Mouse (Mus musculus) forebrain, embryonic 12.5 days (tissue): Measurements from ENCODE around the gene Enpp4. TPM values are rescaled to one million over a fixed set of nuclear protein-coding genes. Genes with fewer than 3 reads are reported as not detected.

Source experiments
- ATAC-seq: fragments of 200-750 bp; cut with Nextera tagmentation; 2 replicates; pipeline ENCODE4 v1.8.0; 2017; ENCODE audit warnings: moderate TSS enrichment; ENCODE audit not compliant: low FRiP score
- H3K27ac ChIP-seq: fragments of 300-500 bp; sonication (generic); 2 replicates; pipeline ENCODE4 v1.5.1; 2016; ENCODE audit warnings: mild to moderate bottlenecking
- H3K27me3 ChIP-seq: fragments of 300-500 bp; sonication (generic); 2 replicates; pipeline ENCODE4 v1.6.1; 2016; ENCODE audit warnings: mild to moderate bottlenecking
- H3K36me3 ChIP-seq: fragments of 300-500 bp; sonication (generic); replicated peaks from 2 replicates; pipeline ENCODE4 v1.6.1; 2016; ENCODE audit warnings: mild to moderate bottlenecking
- H3K4me1 ChIP-seq: fragments of 300-500 bp; sonication (generic); 2 replicates; pipeline ENCODE4 v1.6.1; 2016
- H3K4me2 ChIP-seq: fragments of 300-500 bp; sonication (generic); 2 replicates; pipeline ENCODE4 v1.6.1; 2016; ENCODE audit warnings: mild to moderate bottlenecking, moderate library complexity
- H3K4me3 ChIP-seq: fragments of 300-500 bp; sonication (generic); replicated peaks from 2 replicates; pipeline ENCODE4 v1.5.1; 2016; ENCODE audit warnings: mild to moderate bottlenecking
- H3K9ac ChIP-seq: fragments of 300-500 bp; sonication (generic); 2 replicates; pipeline ENCODE4 v1.6.1; 2016; ENCODE audit warnings: mild to moderate bottlenecking
- H3K9me3 ChIP-seq: fragments of 300-500 bp; sonication (generic); 2 replicates; pipeline ENCODE4 v1.6.1; 2016
- WGBS: fragments of 180-500 bp; shearing (Covaris S2); methylation state at CpG from one replicate; pipeline ENCODE4 v1.1.7; 2016; 5-methylcytosine and 5-hydroxymethylcytosine counted together
- polyA plus RNA-seq: library from polyadenylated mRNA; unstranded; fragments of >200 nt; fragmentation: Nextera tagmentation; extraction: Ambion mirVana; gene quantifications from 2 replicates; pipeline ENCODE4 v1.2.1, GENCODE M21; 2016

Enpp4 gene
- polyA plus RNA-seq, 1 experiment from 2014 or later = 4.3 TPM

DNA sequence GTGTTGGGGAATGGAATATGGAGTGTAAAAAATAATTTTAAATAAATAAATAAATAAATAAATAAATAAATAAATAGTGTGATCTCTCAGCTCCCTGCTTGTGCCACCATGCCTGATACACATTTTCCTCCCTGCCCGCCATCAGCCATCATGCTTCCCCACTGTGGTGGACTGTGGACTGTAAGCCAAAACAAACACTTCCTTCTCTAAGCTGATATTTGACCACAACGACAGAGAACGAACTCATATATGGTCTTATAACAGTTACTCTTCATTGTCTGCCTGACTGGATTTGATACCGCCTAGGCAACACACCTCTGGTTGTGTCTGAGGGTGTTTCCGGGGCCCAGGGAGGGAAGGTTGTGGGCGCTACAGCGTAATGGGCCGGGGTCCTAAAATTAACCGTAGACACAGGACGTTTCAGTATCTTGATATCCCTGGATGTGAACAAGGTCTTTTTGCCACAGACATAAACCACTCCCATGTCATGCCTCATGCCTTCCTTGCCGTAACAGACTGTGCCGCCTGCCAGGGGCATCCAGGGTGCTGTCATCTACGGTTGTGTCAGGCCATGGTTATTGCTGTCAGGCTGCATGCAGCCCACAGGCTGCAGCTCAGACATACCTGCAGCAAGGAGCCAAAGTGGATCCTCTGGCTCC, 23.6 kb upstream of the Enpp4 start:
- no peaks in the 10 kb centered on the region for H3K4me1 ChIP-seq
- ATAC-seq = no peak
- H3K4me3 ChIP-seq = no peak overlapping the region
- H3K9me3 ChIP-seq = peaks cover 5% of the 10 kb centered on the region; the same call in 1 of the 2 replicates
- H3K27me3 ChIP-seq = no peaks in the 10 kb centered on the region
- H3K27ac ChIP-seq = no peak overlapping the region
- H3K9ac ChIP-seq = no peak overlapping the region
- WGBS = 90% methylated on average over 13 of the region's 13 CpGs
- no peak overlapping the region for H3K4me2 ChIP-seq
- H3K36me3 ChIP-seq = no peaks in the 10 kb centered on the region

- Histone ChIP-seq H3K9ac (no peak overlapping the region), H3K4me3 (no peak overlapping the region), H3K27me3 (no peaks in the 10 kb centered on the region), H3K27ac (no peak overlapping the region), H3K9me3 (no peaks in the 10 kb centered on the region), H3K4me1 (no peaks in the 10 kb centered on the region), H3K4me2 (no peak overlapping the region), H3K36me3 (no peaks in the 10 kb centered on the region)
- ATAC-seq = no peak
- 77% methylated on average over 12 of the region's 12 CpGs for WGBS
These were observed 15.9 kb upstream of the Enpp4 start for GRCm38 (mm10) chr17:44121366-44122100.

- Histone ChIP-seq H3K9ac (no peak overlapping the region), H3K36me3 (no peaks in the 10 kb centered on the region), H3K27me3 (no peaks in the 10 kb centered on the region), H3K4me2 (no peak overlapping the region), H3K9me3 (no peaks in the 10 kb centered on the region), H3K27ac (no peak overlapping the region), H3K4me3 (no peak overlapping the region), H3K4me1 (no peaks in the 10 kb centered on the region)
- no peak for ATAC-seq
- 90% methylated on average over 4 of the region's 4 CpGs for WGBS
These were observed 12.6 kb upstream of the Enpp4 start for GRCm38 (mm10) chr17:44118231-44118630.

DNA sequence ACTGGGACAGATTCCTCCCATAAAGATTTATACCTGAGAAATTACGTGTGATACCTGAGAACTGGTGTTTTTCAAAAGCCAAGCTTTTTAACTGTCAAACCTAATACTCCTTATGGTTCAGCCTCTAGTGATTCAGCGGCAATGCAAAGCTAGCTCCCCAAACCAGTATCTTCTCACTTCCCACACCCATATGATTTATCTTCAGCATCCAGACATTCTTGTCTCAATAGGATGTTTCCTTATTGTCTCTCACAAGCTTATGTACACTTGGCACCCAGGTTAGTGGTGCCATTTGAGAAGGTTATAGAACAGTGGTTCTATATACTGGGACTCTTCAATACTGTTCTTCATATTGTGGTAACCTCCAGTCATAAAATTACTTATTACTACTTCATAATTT, 12.1 kb upstream of the Enpp4 start:
- no peak overlapping the region for H3K4me2 ChIP-seq
- H3K9me3 ChIP-seq = no peaks in the 10 kb centered on the region
- H3K27ac ChIP-seq = no peak overlapping the region
- H3K27me3 ChIP-seq = no peaks in the 10 kb centered on the region
- H3K4me3 ChIP-seq = no peak overlapping the region
- 87% methylated on average over 2 of the region's 2 CpGs for WGBS
- no peak for ATAC-seq
- H3K9ac ChIP-seq = no peak overlapping the region
- H3K36me3 ChIP-seq = no peaks in the 10 kb centered on the region
- no peaks in the 10 kb centered on the region for H3K4me1 ChIP-seq

DNA sequence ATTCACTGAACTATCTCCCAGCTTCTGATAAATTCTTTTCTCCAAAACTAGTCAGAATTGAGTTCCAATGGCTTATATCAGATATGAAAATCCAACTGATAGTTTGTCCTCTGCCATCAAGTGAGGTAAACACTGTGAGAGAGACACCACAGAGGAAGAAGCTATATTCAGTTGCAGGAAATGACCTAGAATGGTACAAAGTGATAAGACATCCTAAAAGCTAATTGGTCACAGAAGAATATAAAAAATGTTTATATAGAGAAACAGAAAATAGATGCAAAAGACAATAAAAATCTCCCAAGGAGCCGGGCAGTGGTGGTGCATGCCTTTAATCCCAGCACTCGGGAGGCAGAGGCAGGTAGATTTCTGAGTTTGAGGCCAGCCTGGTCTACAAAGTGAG, 11.0 kb upstream of the Enpp4 start:
- Histone ChIP-seq H3K9ac (no peak overlapping the region), H3K27ac (no peak overlapping the region), H3K4me1 (no peaks in the 10 kb centered on the region), H3K4me2 (no peak overlapping the region), H3K4me3 (no peak overlapping the region), H3K9me3 (no peaks in the 10 kb centered on the region), H3K36me3 (no peaks in the 10 kb centered on the region), H3K27me3 (no peaks in the 10 kb centered on the region)
- 87% methylated on average over 2 of the region's 2 CpGs for WGBS
- ATAC-seq = no peak

- no peak overlapping the region for H3K9ac ChIP-seq
These were observed 2.7 kb upstream of the Enpp4 start for GRCm38 (mm10) chr17:44108331-44108730.

DNA sequence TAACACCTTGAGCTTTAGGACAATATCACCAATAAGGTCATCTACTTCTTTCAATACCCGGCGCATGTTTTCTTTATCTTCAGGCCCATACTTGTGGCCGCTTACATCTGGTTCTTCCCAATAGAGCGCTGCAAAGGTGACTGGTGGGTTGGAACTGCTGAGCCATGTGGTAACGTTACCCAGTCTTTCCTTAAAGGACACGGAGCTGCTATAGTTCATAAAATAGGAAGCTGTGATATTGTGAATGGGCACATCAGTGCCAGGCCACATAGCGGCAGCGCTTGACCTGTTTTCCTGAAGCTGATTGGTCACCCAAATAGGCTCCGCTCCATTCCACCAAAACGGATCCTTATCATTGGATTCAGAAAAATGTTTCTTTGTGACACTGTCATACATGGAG, 3.6 kb downstream of the Enpp4 start:
- Histone ChIP-seq H3K27ac (no peak overlapping the region), H3K9ac (no peak overlapping the region), H3K4me3 (no peak overlapping the region), H3K36me3 (no peaks in the 10 kb centered on the region; the same call in 1 of the 2 replicates), H3K27me3 (0 out of 2 replicates have a peak, but pooled peaks cover 3% of the 10 kb centered on the region), H3K9me3 (no peaks in the 10 kb centered on the region), H3K4me1 (peaks cover 7% of the 10 kb centered on the region), H3K4me2 (no peak overlapping the region)
- 95% methylated on average over 10 of the region's 10 CpGs for WGBS
- no peak for ATAC-seq

More at GRCm38 (mm10) chr17:44108331-44108730, 2.7 kb upstream of the Enpp4 start:
- H3K9me3 ChIP-seq = no peaks in the 10 kb centered on the region
- peaks cover 7% of the 10 kb centered on the region for H3K4me1 ChIP-seq
- no peak for ATAC-seq
- WGBS = 84% methylated on average over 3 of the region's 3 CpGs
- H3K36me3 ChIP-seq = no peaks in the 10 kb centered on the region
- H3K4me2 ChIP-seq = no peak overlapping the region
- no peak overlapping the region for H3K4me3 ChIP-seq
- no peak overlapping the region for H3K27ac ChIP-seq
- 0 out of 2 replicates have a peak, but pooled peaks cover 4% of the 10 kb centered on the region for H3K27me3 ChIP-seq

GRCm38 (mm10) chr17:44100906-44101305, 4.7 kb downstream of the Enpp4 start:
- Histone ChIP-seq H3K9me3 (no peaks in the 10 kb centered on the region), H3K4me3 (no peak overlapping the region), H3K4me2 (no peak overlapping the region), H3K9ac (no peak overlapping the region), H3K36me3 (no peaks in the 10 kb centered on the region; the same call in 1 of the 2 replicates), H3K27me3 (no peaks in the 10 kb centered on the region), H3K27ac (no peak overlapping the region), H3K4me1 (peaks cover 7% of the 10 kb centered on the region)
- 87% methylated on average over 9 of the region's 9 CpGs for WGBS
- ATAC-seq = no peak

DNA sequence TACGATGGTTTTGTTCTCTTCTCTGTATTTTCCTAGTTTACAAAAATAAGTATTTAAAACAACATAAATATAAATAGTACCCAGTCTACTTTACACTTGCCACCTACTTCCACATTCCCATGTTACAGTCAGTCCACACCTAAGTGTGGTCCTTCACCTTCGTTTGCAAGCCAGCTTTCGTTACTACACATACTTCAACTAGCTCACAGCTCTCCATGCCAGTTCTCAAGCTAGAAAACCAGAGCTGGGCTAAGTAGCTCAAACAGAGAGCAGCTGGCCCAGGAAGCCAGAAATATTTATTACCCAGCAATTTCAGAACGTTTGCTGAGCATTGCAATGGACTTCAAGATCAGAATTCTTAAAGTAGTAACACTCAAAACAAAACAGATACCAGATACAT, 5.1 kb downstream of the Enpp4 start:
- H3K27me3 ChIP-seq = no peaks in the 10 kb centered on the region
- 85% methylated on average over 4 of the region's 4 CpGs for WGBS
- no peak overlapping the region for H3K4me3 ChIP-seq
- H3K4me2 ChIP-seq = no peak overlapping the region
- H3K36me3 ChIP-seq = no peaks in the 10 kb centered on the region; the same call in 1 of the 2 replicates
- no peaks in the 10 kb centered on the region for H3K9me3 ChIP-seq
- no peak overlapping the region for H3K9ac ChIP-seq
- H3K27ac ChIP-seq = no peak overlapping the region
- peaks cover 7% of the 10 kb centered on the region for H3K4me1 ChIP-seq
- ATAC-seq = no peak

GRCm38 (mm10) chr17:44091512-44091911, 14.1 kb downstream of the Enpp4 start:
- Histone ChIP-seq H3K27ac (no peak overlapping the region), H3K4me3 (no peak overlapping the region), H3K27me3 (no peaks in the 10 kb centered on the region), H3K4me2 (no peak overlapping the region), H3K36me3 (no peaks in the 10 kb centered on the region), H3K9me3 (no peaks in the 10 kb centered on the region), H3K9ac (no peak overlapping the region), H3K4me1 (no peaks in the 10 kb centered on the region)
- no peak for ATAC-seq
- WGBS = 38% methylated on average over 2 of the region's 2 CpGs

DNA sequence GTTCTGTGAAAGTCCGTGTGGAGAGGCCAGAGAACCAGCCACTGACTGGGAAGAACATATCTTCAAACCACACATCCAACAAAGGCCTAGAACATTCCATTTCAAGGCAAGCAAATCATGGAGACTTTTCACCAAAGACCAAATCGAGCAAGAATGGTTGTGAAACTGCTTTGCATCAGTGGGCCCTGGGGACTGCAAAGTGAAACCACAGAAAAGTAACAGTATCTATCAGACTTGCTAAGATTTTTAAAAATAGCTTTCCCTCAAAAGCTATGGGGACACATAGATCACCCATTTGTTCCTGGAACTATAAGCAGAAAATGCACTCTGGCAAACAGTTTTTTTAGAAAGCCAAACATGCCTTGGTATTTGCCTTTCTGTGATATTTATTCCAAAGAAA, 14.7 kb downstream of the Enpp4 start:
- H3K4me3 ChIP-seq = no peak overlapping the region
- no peaks in the 10 kb centered on the region for H3K27me3 ChIP-seq
- no peaks in the 10 kb centered on the region for H3K36me3 ChIP-seq
- no peak overlapping the region for H3K4me2 ChIP-seq
- no peak for ATAC-seq
- no peak overlapping the region for H3K27ac ChIP-seq
- 88% methylated on average over 2 of the region's 2 CpGs for WGBS
- H3K9me3 ChIP-seq = no peaks in the 10 kb centered on the region
- no peak overlapping the region for H3K9ac ChIP-seq
- H3K4me1 ChIP-seq = no peaks in the 10 kb centered on the region

- Histone ChIP-seq H3K4me3 (no peak overlapping the region), H3K9me3 (no peaks in the 10 kb centered on the region), H3K9ac (no peak overlapping the region), H3K27ac (no peak overlapping the region), H3K4me1 (no peaks in the 10 kb centered on the region), H3K36me3 (peaks cover 5% of the 10 kb centered on the region; the same call in 1 of the 2 replicates), H3K4me2 (no peak overlapping the region), H3K27me3 (no peaks in the 10 kb centered on the region)
- WGBS = 94% methylated on average over 3 of the region's 3 CpGs
- no peak for ATAC-seq
These were observed 17.4 kb downstream of the Enpp4 start for GRCm38 (mm10) chr17:44088226-44088625.

- H3K4me1 ChIP-seq = 0 out of 2 replicates have a peak, but pooled peaks cover 4% of the 10 kb centered on the region
- no peak overlapping the region for H3K4me3 ChIP-seq
- no peaks in the 10 kb centered on the region for H3K27me3 ChIP-seq
- ATAC-seq = no peak
- H3K9me3 ChIP-seq = no peaks in the 10 kb centered on the region
- WGBS = 85% methylated on average over 4 of the region's 4 CpGs
- no peak overlapping the region for H3K4me2 ChIP-seq
- no peak overlapping the region for H3K27ac ChIP-seq
- no peak overlapping the region for H3K9ac ChIP-seq
- H3K36me3 ChIP-seq = peaks cover 5% of the 10 kb centered on the region
These were observed 22.5 kb downstream of the Enpp4 start for GRCm38 (mm10) chr17:44083156-44083555.
